Mouse (Mus musculus): Measurements from ENCODE around the gene Olfr109.

DNA sequence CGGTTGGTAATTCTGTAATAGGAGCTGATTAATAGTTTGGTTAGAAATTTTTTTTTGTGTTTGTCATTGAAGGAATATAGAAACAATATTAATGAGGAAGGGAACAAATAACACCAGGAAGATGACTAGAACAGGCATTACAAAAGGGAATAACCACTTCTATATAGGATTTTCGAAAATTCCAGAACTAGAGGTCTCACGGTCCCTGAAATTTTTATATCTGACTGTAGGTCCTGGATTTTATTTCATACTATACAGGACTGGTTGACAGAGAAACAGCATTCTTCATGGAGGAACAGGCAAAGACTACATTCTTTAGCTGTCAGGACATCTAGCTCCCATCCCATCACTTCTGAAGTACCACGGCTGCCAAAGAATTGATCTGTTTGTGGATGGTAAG is 49.0 kb downstream of the Olfr109 start, which contains the start of gene Olfr111:
- TF ChIP-seq POLR2A (IDR thresholded peaks at IDR 0.05; ENCODE audit: insufficient read length, low read depth) (no peak), MAX (IDR thresholded peaks at IDR 0.05; ENCODE audit: low read depth) (no peak), POLR2AphosphoS2 (IDR thresholded peaks at IDR 0.05; ENCODE audit: insufficient read length, low read depth) (no peak), TCF12 (IDR thresholded peaks at IDR 0.05; ENCODE audit: insufficient read depth, poor library complexity, severe bottlenecking) (no peak), MYOD1 (IDR thresholded peaks at IDR 0.05; ENCODE audit: control insufficient read depth in 1 of 3, insufficient read length in 2 of 3, low read depth in 2 of 3) (no peak)
